Mouse (Mus musculus) MEL (cell line): ENCODE measurements around the gene Btbd17. TPM values are rescaled to one million over a fixed set of nuclear protein-coding genes. Genes with fewer than 3 reads are reported as not detected.

Experiments
- DNase-seq: peaks from one replicate; pipeline ENCODE4 v3.0.0; 2011; ENCODE audit warnings: low read depth, low spot score
- H3K27ac ChIP-seq: 2 replicates; pipeline ENCODE4 v1.5.1; 2012; ENCODE audit warnings: low read depth, mild to moderate bottlenecking, control low read depth, low read length, moderate library complexity; ENCODE audit not compliant: control insufficient read depth
- H3K27me3 ChIP-seq, 2 experiments: fragments of 150-350 bp in 1 of 2; sonication (generic) in 1 of 2; 2 replicates each; pipeline ENCODE4 v1.6.1; 2012; ENCODE audit warnings: low read length in 2 of 2, mild to moderate bottlenecking in 2 of 2, improper control_type of control experiment in 1 of 2, moderate library complexity in 1 of 2; ENCODE audit not compliant: insufficient read depth in 2 of 2, control insufficient read depth in 1 of 2
- H3K36me3 ChIP-seq, 2 experiments: 2 replicates each; pipeline ENCODE4 v1.6.1; 2012 to 2014; ENCODE audit warnings: low read length in 2 of 2, improper control_type of control experiment in 1 of 2, inconsistent platforms in 1 of 2, mild to moderate bottlenecking in 1 of 2; ENCODE audit not compliant: insufficient read depth in 2 of 2, control insufficient read depth in 1 of 2
- H3K4me1 ChIP-seq, 2 experiments: fragments of 150-350 bp in 1 of 2; sonication (generic) in 1 of 2; 2 replicates each; pipeline ENCODE4 v1.6.1; 2012; ENCODE audit warnings: low read length in 2 of 2, improper control_type of control experiment in 1 of 2, mild to moderate bottlenecking in 1 of 2; ENCODE audit not compliant: insufficient read depth in 2 of 2, control insufficient read depth in 1 of 2
- H3K4me3 ChIP-seq, 2 experiments: fragments of 150-350 bp in 1 of 2; sonication (generic) in 1 of 2; 2 replicates each; pipeline ENCODE4 v1.5.1; 2012; ENCODE audit warnings: low read depth in 2 of 2, low read length in 2 of 2, mild to moderate bottlenecking in 2 of 2, moderate library complexity in 2 of 2, control low read depth in 1 of 2, improper control_type of control experiment in 1 of 2; ENCODE audit not compliant: control insufficient read depth in 1 of 2, insufficient read depth in 1 of 2
- H3K79me2 ChIP-seq: 2 replicates; pipeline ENCODE4 v1.6.1; 2012; ENCODE audit warnings: mild to moderate bottlenecking, low read length, moderate library complexity; ENCODE audit not compliant: control insufficient read depth, poor library complexity, insufficient read depth
- H3K9ac ChIP-seq: 2 replicates; pipeline ENCODE4 v1.6.1; 2012; ENCODE audit warnings: low read depth, mild to moderate bottlenecking, control low read depth, low read length, moderate library complexity; ENCODE audit not compliant: control insufficient read depth, poor library complexity, severe bottlenecking
- H3K9me3 ChIP-seq: fragments of 150-350 bp; sonication (generic); replicated peaks from 2 replicates; pipeline ENCODE4 v1.6.1; 2012; ENCODE audit warnings: mild to moderate bottlenecking, low read length, improper control_type of control experiment, moderate library complexity; ENCODE audit not compliant: insufficient read depth
- BHLHE40 ChIP-seq: IDR thresholded peaks from 2 replicates; pipeline ENCODE4 v1.6.1; 2012; ENCODE audit warnings: low read depth, mild to moderate bottlenecking, inconsistent platforms, low read length, improper control_type of control experiment, borderline replicate concordance
- CHD1 ChIP-seq: IDR thresholded peaks from 2 replicates; pipeline ENCODE4 v1.6.1; 2012; ENCODE audit warnings: low read depth, mild to moderate bottlenecking, inconsistent platforms, low read length, improper control_type of control experiment
- CTCF ChIP-seq, 3 experiments: IDR thresholded peaks in 2 of 3; conservative IDR thresholded peaks in 1 of 3; 2 replicates each; pipeline ENCODE4 v1.5.1; 2011 to 2012; ENCODE audit warnings: low read length in 3 of 3, low read depth in 2 of 3, mild to moderate bottlenecking in 2 of 3, improper control_type of control experiment in 1 of 3, inconsistent platforms in 1 of 3, mixed read lengths in 1 of 3, moderate library complexity in 1 of 3; ENCODE audit not compliant: control insufficient read depth in 1 of 3, insufficient read depth in 1 of 3, poor library complexity in 1 of 3, severe bottlenecking in 1 of 3
- EP300 ChIP-seq, 2 experiments: IDR thresholded peaks; 2 replicates each; pipeline ENCODE4 v1.6.1; 2011; ENCODE audit warnings: improper control_type of control experiment in 2 of 2, low read length in 2 of 2, low read depth in 1 of 2, mild to moderate bottlenecking in 1 of 2
- GABPA ChIP-seq: IDR thresholded peaks from 2 replicates; pipeline ENCODE4 v1.6.1; 2012; ENCODE audit warnings: low read depth, mild to moderate bottlenecking, inconsistent platforms, low read length, improper control_type of control experiment, moderate library complexity
- GATA1 ChIP-seq: IDR thresholded peaks from 2 replicates; pipeline ENCODE4 v1.6.1; 2011; ENCODE audit warnings: low read depth, low read length, improper control_type of control experiment
- JUND ChIP-seq: IDR thresholded peaks from 2 replicates; pipeline ENCODE4 v1.6.1; 2011; ENCODE audit warnings: low read depth, mild to moderate bottlenecking, improper control_type of control experiment, low read length
- MAFK ChIP-seq: IDR thresholded peaks from 2 replicates; pipeline ENCODE4 v1.6.1; 2011; ENCODE audit warnings: low read depth, mild to moderate bottlenecking, low read length, improper control_type of control experiment, borderline replicate concordance
- MAX ChIP-seq: IDR thresholded peaks from 2 replicates; pipeline ENCODE4 v1.6.1; 2011; ENCODE audit warnings: low read length, improper control_type of control experiment
- MAZ ChIP-seq: IDR thresholded peaks from 2 replicates; pipeline ENCODE4 v1.6.1; 2012; ENCODE audit warnings: low read depth, mild to moderate bottlenecking, inconsistent platforms, low read length, improper control_type of control experiment
- MEF2A ChIP-seq: IDR thresholded peaks from 2 replicates; pipeline ENCODE4 v1.6.1; 2014; ENCODE audit warnings: low read depth, mild to moderate bottlenecking, inconsistent platforms, low read length, improper control_type of control experiment; ENCODE audit not compliant: poor library complexity, insufficient replicate concordance, severe bottlenecking; ENCODE audit errors: extremely low read depth
- MXI1 ChIP-seq: IDR thresholded peaks from 2 replicates; pipeline ENCODE4 v1.6.1; 2011; ENCODE audit warnings: mild to moderate bottlenecking, low read depth, low read length, improper control_type of control experiment
- MYB ChIP-seq: IDR thresholded peaks from 2 replicates; pipeline ENCODE4 v1.6.1; 2011; ENCODE audit warnings: mild to moderate bottlenecking, low read depth, low read length, improper control_type of control experiment
- NELFE ChIP-seq: IDR thresholded peaks from 2 replicates; pipeline ENCODE4 v1.6.1; 2011; ENCODE audit warnings: low read depth, low read length, improper control_type of control experiment
- NRF1 ChIP-seq: IDR thresholded peaks from 2 replicates; pipeline ENCODE4 v1.6.1; 2014; ENCODE audit warnings: low read depth, mild to moderate bottlenecking, inconsistent platforms, low read length, improper control_type of control experiment, moderate library complexity; ENCODE audit not compliant: poor library complexity, insufficient read depth, severe bottlenecking
- POLR2A ChIP-seq, 2 experiments: IDR thresholded peaks; 2 replicates each; pipeline ENCODE4 v1.6.1; 2011 to 2012; ENCODE audit warnings: low read length in 2 of 2, mild to moderate bottlenecking in 2 of 2, control low read depth in 1 of 2, improper control_type of control experiment in 1 of 2, low read depth in 1 of 2, moderate library complexity in 1 of 2; ENCODE audit not compliant: control insufficient read depth in 1 of 2, insufficient read depth in 1 of 2, poor library complexity in 1 of 2
- SMC3 ChIP-seq: IDR thresholded peaks from 2 replicates; pipeline ENCODE4 v1.6.1; 2011; ENCODE audit warnings: low read depth, low read length, improper control_type of control experiment
- TAL1 ChIP-seq: IDR thresholded peaks from 2 replicates; pipeline ENCODE4 v1.6.1; 2012; ENCODE audit warnings: mild to moderate bottlenecking, inconsistent platforms, low read length, moderate library complexity, mixed read lengths
- TBP ChIP-seq: IDR thresholded peaks from 2 replicates; pipeline ENCODE4 v1.8.0; 2011; ENCODE audit warnings: low read depth, low read length, improper control_type of control experiment
- TCF12 ChIP-seq: IDR thresholded peaks from 2 replicates; pipeline ENCODE4 v1.6.1; 2014; ENCODE audit warnings: low read depth, mild to moderate bottlenecking, inconsistent platforms, low read length, improper control_type of control experiment, moderate library complexity
- UBTF ChIP-seq: IDR thresholded peaks from 2 replicates; pipeline ENCODE4 v1.6.1; 2012; ENCODE audit warnings: low read depth, mild to moderate bottlenecking, inconsistent platforms, low read length, improper control_type of control experiment, moderate library complexity, borderline replicate concordance; ENCODE audit not compliant: insufficient read depth
- USF2 ChIP-seq, 2 experiments: IDR thresholded peaks; 2 replicates each; pipeline ENCODE4 v1.6.1; 2011 to 2012; ENCODE audit warnings: improper control_type of control experiment in 2 of 2, low read length in 2 of 2, borderline replicate concordance in 1 of 2, inconsistent platforms in 1 of 2, low read depth in 1 of 2, mild to moderate bottlenecking in 1 of 2; ENCODE audit not compliant: insufficient read depth in 1 of 2
- ZC3H11A ChIP-seq: IDR thresholded peaks from 2 replicates; pipeline ENCODE4 v1.6.1; 2012; ENCODE audit warnings: low read depth, mild to moderate bottlenecking, inconsistent platforms, low read length, improper control_type of control experiment
- ZMIZ1 ChIP-seq: IDR thresholded peaks from 2 replicates; pipeline ENCODE4 v1.6.1; 2012; ENCODE audit warnings: low read depth, mild to moderate bottlenecking, inconsistent platforms, low read length, improper control_type of control experiment, moderate library complexity
- polyA plus RNA-seq, 2 experiments: library from polyadenylated mRNA; stranded (reverse) in 1 of 2; unstranded in 1 of 2; fragments of >175 nt in 1 of 2; fragments of >200 nt in 1 of 2; gene quantifications; 2 replicates each; pipeline versions ENCODE4 v1.2.1 to v1.2.4; 2012; ENCODE audit warnings: low replicate concordance in 2 of 2, low read depth in 1 of 2; ENCODE audit not compliant: insufficient read length in 2 of 2, insufficient read depth in 1 of 2, missing spikeins in 1 of 2
- total RNA-seq: library from RNA; depleted of rRNA; stranded (reverse); fragments of 300-350 nt; gene quantifications from 2 replicates; pipeline ENCODE4 v1.2.3, GENCODE M21; 2012

Gene Btbd17
- total and polyA plus RNA-seq, 3 experiments: not detected

DNA sequence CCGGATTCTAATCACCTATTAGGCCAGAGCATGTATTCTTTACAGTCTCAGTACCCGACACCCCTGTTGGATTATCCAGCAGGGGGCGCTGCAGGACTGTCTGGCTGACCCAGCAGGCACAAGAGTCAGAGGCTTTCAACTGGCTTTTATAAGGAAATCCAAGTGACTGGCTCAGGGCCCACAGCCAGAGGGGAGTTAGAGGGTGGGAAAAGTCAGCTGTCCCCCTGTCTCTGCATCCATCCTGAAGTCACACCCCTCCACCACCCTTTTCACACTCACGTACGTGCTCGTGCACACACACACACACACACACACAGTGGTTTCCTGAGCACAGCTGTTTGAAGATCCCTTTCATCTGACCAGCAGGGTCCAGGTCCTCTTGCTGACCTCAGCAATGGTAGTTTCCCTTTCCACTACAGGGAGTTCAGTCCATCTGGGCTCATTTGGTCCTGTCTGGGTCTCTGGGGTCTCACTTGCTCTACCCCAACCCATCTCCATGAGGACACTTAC is 17.0 kb upstream of the Btbd17 start:
- no peaks in the 10 kb centered on the region for H3K9me3 ChIP-seq
- no peaks in the 10 kb centered on the region for H3K27me3 ChIP-seq
- H3K9ac ChIP-seq: no peak overlapping the region
- H3K4me3 ChIP-seq: no peak overlapping the region
- no peak for DNase-seq
- no peaks in the 10 kb centered on the region for H3K79me2 ChIP-seq
- H3K4me1 ChIP-seq: no peaks in the 10 kb centered on the region
- H3K27ac ChIP-seq: no peak overlapping the region
- no peaks in the 10 kb centered on the region for H3K36me3 ChIP-seq
- no peak for TF ChIP-seq TCF12
- no peak for TF ChIP-seq NELFE
- TF ChIP-seq CTCF (IDR thresholded peaks at IDR 0.05 in 2 of 3, conservative IDR thresholded peaks at IDR 0.05 in 1 of 3; ENCODE audit: control insufficient read depth in 1 of 3, insufficient read depth in 1 of 3, low read depth in 2 of 3, low read length in 3 of 3, poor library complexity in 1 of 3, severe bottlenecking in 1 of 3): peak in 2 of 3 experiments; percentile 12 to 27; a peak in 1 of 6 replicates

DNA sequence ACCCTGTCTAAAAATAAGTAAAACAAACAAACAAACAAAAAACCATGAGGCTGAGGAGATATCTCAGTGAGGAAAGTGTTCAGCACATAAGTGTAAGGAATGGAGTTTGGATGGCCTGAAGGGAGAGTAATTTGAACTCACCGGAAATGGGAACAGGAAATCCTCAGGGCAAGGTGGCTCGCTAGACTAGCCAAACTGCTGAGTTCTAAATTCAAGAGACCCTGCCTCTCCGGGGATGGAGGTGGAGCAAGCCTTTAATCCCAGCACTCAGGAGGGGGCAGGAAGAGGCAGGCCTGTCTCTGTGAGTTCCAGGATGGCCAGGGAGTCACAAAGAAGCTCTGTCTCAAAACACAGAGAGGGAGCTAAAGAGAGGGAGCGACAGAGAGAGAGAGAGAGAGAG is 14.6 kb upstream of the Btbd17 start:
- DNase-seq: no peak
- H3K27me3 ChIP-seq: no peaks in the 10 kb centered on the region
- no peak overlapping the region for H3K4me3 ChIP-seq
- no peak for TF ChIP-seq EP300 (IDR thresholded peaks at IDR 0.05; ENCODE audit: low read depth in 1 of 2, low read length in 2 of 2)
- no peak for TF ChIP-seq USF2 (IDR thresholded peaks at IDR 0.05; ENCODE audit: borderline replicate concordance in 1 of 2, insufficient read depth in 1 of 2, low read depth in 1 of 2, low read length in 2 of 2)
- TF ChIP-seq JUND: no peak
- TF ChIP-seq MXI1: no peak
- no peak for TF ChIP-seq UBTF
- no peak for TF ChIP-seq TAL1
- TF ChIP-seq ZC3H11A: no peak
- TF ChIP-seq MYB: no peak
- TF ChIP-seq SMC3: no peak
- H3K4me1 ChIP-seq: no peaks in the 10 kb centered on the region
- H3K36me3 ChIP-seq: no peaks in the 10 kb centered on the region
- H3K9ac ChIP-seq: no peak overlapping the region
- no peaks in the 10 kb centered on the region for H3K79me2 ChIP-seq
- no peaks in the 10 kb centered on the region for H3K9me3 ChIP-seq
- H3K27ac ChIP-seq: no peak overlapping the region

DNA sequence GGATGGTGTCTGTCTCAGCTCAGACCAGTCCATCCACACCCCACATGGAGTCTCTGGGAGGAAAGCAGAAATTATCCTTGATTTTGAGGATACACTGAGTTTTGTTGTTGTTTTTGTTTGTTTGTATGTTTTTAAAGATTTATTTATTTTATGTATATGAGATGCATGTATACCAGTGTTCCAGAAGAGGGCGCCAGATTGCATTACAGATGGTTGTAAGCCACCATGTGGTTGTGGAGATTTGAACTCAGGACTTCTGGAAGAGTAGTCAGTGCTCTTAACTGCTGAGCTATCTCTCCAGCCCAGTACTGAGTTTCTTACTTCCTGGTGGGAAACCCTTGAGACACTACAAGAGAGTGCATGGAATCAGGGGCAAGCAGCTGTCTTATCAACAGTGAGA is 13.6 kb upstream of the Btbd17 start:
- H3K36me3 ChIP-seq: no peaks in the 10 kb centered on the region
- no peak overlapping the region for H3K27ac ChIP-seq
- DNase-seq: no peak
- no peaks in the 10 kb centered on the region for H3K27me3 ChIP-seq
- H3K79me2 ChIP-seq: no peaks in the 10 kb centered on the region
- H3K9ac ChIP-seq: no peak overlapping the region
- no peaks in the 10 kb centered on the region for H3K9me3 ChIP-seq
- H3K4me3 ChIP-seq: no peak overlapping the region
- TF ChIP-seq BHLHE40 (no peak), USF2 (IDR thresholded peaks at IDR 0.05; ENCODE audit: borderline replicate concordance in 1 of 2, insufficient read depth in 1 of 2, low read depth in 1 of 2, low read length in 2 of 2) (no peak), TBP (no peak), CHD1 (no peak), UBTF (no peak), JUND (no peak), GATA1 (no peak), POLR2A (IDR thresholded peaks at IDR 0.05; ENCODE audit: control insufficient read depth in 1 of 2, insufficient read depth in 1 of 2, low read depth in 1 of 2, low read length in 2 of 2, poor library complexity in 1 of 2) (no peak), NELFE (no peak), NRF1 (no peak), GABPA (no peak), ZMIZ1 (no peak), MAFK (no peak), SMC3 (no peak), MEF2A (no peak), MAX (no peak), MAZ (no peak)
- TF ChIP-seq, all 39 proteins: peak for 0
- no peaks in the 10 kb centered on the region for H3K4me1 ChIP-seq
